In the genomic region with DNA sequence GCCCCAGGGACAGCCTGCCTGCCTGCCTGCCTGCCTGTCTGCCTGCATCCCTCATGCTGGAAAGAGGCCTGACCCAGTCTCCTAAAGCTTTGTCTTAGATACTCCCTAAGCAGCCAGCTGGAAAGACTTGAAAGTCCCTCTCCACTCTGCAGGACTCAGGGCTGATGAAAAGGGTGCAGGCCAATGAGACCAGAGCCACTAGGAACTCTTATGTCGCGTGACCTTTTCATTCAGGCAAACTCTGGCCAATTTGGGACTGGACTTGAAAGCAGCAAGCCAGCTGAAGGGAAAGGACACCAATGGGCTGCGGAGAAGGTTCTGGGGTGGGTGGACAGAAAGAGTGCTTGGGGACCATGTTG, we compare ENCODE assay signal across 9 mouse cellular contexts. TPM values are rescaled to one million over a fixed set of nuclear protein-coding genes. Genes with fewer than 3 reads are reported as not detected.
DNase-seq lines count a peak whose midpoint lies in the region; ATAC-seq and TF ChIP-seq lines count a peak whose summit lies in the region.
"Had no signal": no experiment of that assay in that cellular context is flagged by ENCODE, and none has a peak within 500 bp of the region (broad histone marks: within the 10 kb centered on the region; RNA-seq: fewer than 3 reads in every experiment).

No protein-coding gene starts in this region.

- DNase-seq in heart, adult 18-20 months: no peak
- DNase-seq in stomach, postnatal 0 days (ENCODE audit: low spot score): no peak
- no peak for DNase-seq in ovary, postnatal 36 days (ENCODE audit: low spot score)
- no peak for DNase-seq in adrenal gland, postnatal 4 days (ENCODE audit: low spot score in 2 of 2)
- no peak for DNase-seq in urinary bladder, postnatal 25 days (ENCODE audit: low spot score)
- DNase-seq: kidney, adult 9 months had no signal

- no peak overlapping the region for H3K4me3 ChIP-seq in heart, embryonic 12.5 days
- no peak overlapping the region for H3K4me3 ChIP-seq in stomach, embryonic 14.5 days (ENCODE audit: low read depth, low read length)
- H3K4me3 ChIP-seq in stomach, postnatal 0 days (ENCODE audit: low read depth, low read length): no peak overlapping the region
- no peak overlapping the region for H3K4me3 ChIP-seq in intestine, embryonic 16.5 days (ENCODE audit: low read length)

- 70% methylated on average over 3 of the region's 3 CpGs for WGBS in heart, embryonic 12.5 days
- WGBS in stomach, embryonic 14.5 days: 85% methylated on average over 3 of the region's 3 CpGs
- 82% methylated on average over 3 of the region's 3 CpGs for WGBS in stomach, postnatal 0 days
- WGBS in intestine, embryonic 16.5 days: 69% methylated on average over 3 of the region's 3 CpGs

- no peak for ATAC-seq in heart, embryonic 12.5 days (ENCODE audit: insufficient number of reproducible peaks, low FRiP score)
- no peak for ATAC-seq in stomach, embryonic 14.5 days (ENCODE audit: insufficient number of reproducible peaks, insufficient read depth, low FRiP score, low read depth)
- no peak for ATAC-seq in stomach, postnatal 0 days (ENCODE audit: low FRiP score, low TSS enrichment)
- no peak for ATAC-seq in intestine, embryonic 16.5 days

- H3K9me3 ChIP-seq in heart, embryonic 12.5 days (replicated peaks): no peaks in the 10 kb centered on the region
- H3K9me3 ChIP-seq in stomach, embryonic 14.5 days (ENCODE audit: control insufficient read depth, low read depth, low read length): no peaks in the 10 kb centered on the region
- no peaks in the 10 kb centered on the region for H3K9me3 ChIP-seq in stomach, postnatal 0 days (ENCODE audit: control insufficient read depth, low read length)
- H3K9me3 ChIP-seq in intestine, embryonic 16.5 days (ENCODE audit: control insufficient read depth, low read length): no peaks in the 10 kb centered on the region

- peak overlapping the region; percentile 67 for H3K27ac ChIP-seq in heart, embryonic 12.5 days (ENCODE audit: poor library complexity, severe bottlenecking)
- 0 out of 2 replicates have a peak overlapping the region, but pooled peaks have one; percentile 28 for H3K27ac ChIP-seq in stomach, embryonic 14.5 days (ENCODE audit: low read length)
- H3K27ac ChIP-seq in stomach, postnatal 0 days (replicated peaks): no peak overlapping the region
- H3K27ac ChIP-seq in intestine, embryonic 16.5 days (ENCODE audit: low read length): peak overlapping the region; percentile 70

- H3K36me3 ChIP-seq in heart, embryonic 12.5 days: peaks cover 30% of the 10 kb centered on the region
- no peaks in the 10 kb centered on the region for H3K36me3 ChIP-seq in stomach, embryonic 14.5 days (ENCODE audit: control insufficient read depth, insufficient read depth, low read length)
- H3K36me3 ChIP-seq in stomach, postnatal 0 days (ENCODE audit: control insufficient read depth, insufficient read depth, low read length): no peaks in the 10 kb centered on the region
- no peaks in the 10 kb centered on the region for H3K36me3 ChIP-seq in intestine, embryonic 16.5 days (ENCODE audit: control insufficient read depth, insufficient read depth, low read length)

- H3K27me3 ChIP-seq in heart, embryonic 12.5 days (replicated peaks): no peaks in the 10 kb centered on the region
- H3K27me3 ChIP-seq in stomach, embryonic 14.5 days (ENCODE audit: control insufficient read depth, insufficient read depth, low read length): no peaks in the 10 kb centered on the region
- H3K27me3 ChIP-seq in stomach, postnatal 0 days (ENCODE audit: control insufficient read depth, insufficient read depth, low read length): no peaks in the 10 kb centered on the region
- H3K27me3 ChIP-seq in intestine, embryonic 16.5 days (replicated peaks; ENCODE audit: control insufficient read depth, insufficient read depth, low read length): no peaks in the 10 kb centered on the region

- peak overlapping the region; percentile 57 for H3K9ac ChIP-seq in heart, embryonic 12.5 days
- H3K9ac ChIP-seq in stomach, embryonic 14.5 days (replicated peaks; ENCODE audit: low read depth, low read length): no peak overlapping the region
- no peak overlapping the region for H3K9ac ChIP-seq in stomach, postnatal 0 days (ENCODE audit: low read length)
- peak overlapping the region; percentile 14 for H3K9ac ChIP-seq in intestine, embryonic 16.5 days (ENCODE audit: low read depth, low read length)

- TF ChIP-seq CTCF in stomach, postnatal 0 days (IDR thresholded peaks at IDR 0.05; ENCODE audit: low read depth): no peak

- TF ChIP-seq EP300 in stomach, postnatal 0 days (optimal IDR thresholded peaks at IDR 0.05): no peak

- H3K4me1 ChIP-seq in heart, embryonic 12.5 days (replicated peaks): peaks cover 96% of the 10 kb centered on the region
- H3K4me1 ChIP-seq in stomach, embryonic 14.5 days (ENCODE audit: control insufficient read depth, insufficient read depth, low read length): peaks cover 19% of the 10 kb centered on the region; the same call in 1 of the 2 replicates
- H3K4me1 ChIP-seq in stomach, postnatal 0 days (replicated peaks; ENCODE audit: control insufficient read depth, insufficient read depth): peaks cover 5% of the 10 kb centered on the region; the same call in 1 of the 2 replicates
- peaks cover 40% of the 10 kb centered on the region for H3K4me1 ChIP-seq in intestine, embryonic 16.5 days (ENCODE audit: control insufficient read depth, insufficient read depth, low read length)

- peak overlapping the region; percentile 53 for H3K4me2 ChIP-seq in heart, embryonic 12.5 days
- H3K4me2 ChIP-seq in stomach, embryonic 14.5 days (replicated peaks; ENCODE audit: low read depth, low read length): no peak overlapping the region
- H3K4me2 ChIP-seq in stomach, postnatal 0 days (replicated peaks; ENCODE audit: low read depth): no peak overlapping the region
- H3K4me2 ChIP-seq in intestine, embryonic 16.5 days (ENCODE audit: low read depth, low read length): no peak overlapping the region

RNA-seq across cellular contexts. Expression of a gene that starts 47.7 kb away (rescaled TPM):
- 3.2 and 3.7 TPM in 2 replicates for polyA plus RNA-seq in heart, embryonic 12.5 days (2016; fragmentation: Nextera tagmentation; extraction: Ambion mirVana)
- total RNA-seq in heart, adult 18-20 months (2021): 10 to 100 TPM; 27.9 to 32.2 TPM
- 0.94 and 1.4 TPM in 2 replicates for polyA plus RNA-seq in stomach, embryonic 14.5 days (2014; fragmentation: Nextera tagmentation; extraction: Ambion mirVana)
- polyA plus RNA-seq in stomach, postnatal 0 days (2015; fragmentation: Nextera tagmentation; extraction: Ambion mirVana): 0.35 and 0.40 TPM in 2 replicates
- polyA plus RNA-seq in intestine, embryonic 16.5 days (2015; fragmentation: Nextera tagmentation; extraction: Ambion mirVana): 0.59 and 0.66 TPM in 2 replicates
- total RNA-seq in adrenal gland, postnatal 4 days (2021): 10 to 100 TPM; 13.4 to 13.5 TPM

Comparison
In these comparisons a context has a peak if more than half of its experiments do, and no peak if none do; other contexts are left out.
1. H3K9ac ChIP-seq: peak in heart, embryonic 12.5 days (single experiment) and intestine, embryonic 16.5 days (single experiment); none in stomach, embryonic 14.5 days (single experiment) and stomach, postnatal 0 days (single experiment).